Mouse (Mus musculus): ENCODE measurements around the gene 1810049J17Rik.
"Not testable (repeated sequence)": the region's sequence is repeated elsewhere in the genome, so short reads cannot be mapped to it uniquely, and the experiment has no call there.

Gene 1810049J17Rik

GRCm38 (mm10) chr15:12321788-12322621, at the start of gene 1810049J17Rik:
Gene 1810049J17Rik, minus strand, starts transcription at chr15:12321899.
- peak; percentile 58 to 67 for DNase-seq

GRCm38 (mm10) chr15:12371183-12371582, 49.5 kb upstream of the 1810049J17Rik start:
- DNase-seq = peak; percentile 66 to 70

GRCm38 (mm10) chr15:12370096-12370495, 48.4 kb upstream of the 1810049J17Rik start:
- DNase-seq = no peak

GRCm38 (mm10) chr15:12368850-12369249, 47.2 kb upstream of the 1810049J17Rik start:
- no peak for DNase-seq

- DNase-seq = no peak
Measured at GRCm38 (mm10) chr15:12368357-12368756, 46.7 kb upstream of the 1810049J17Rik start.

- no peak for DNase-seq
Measured at GRCm38 (mm10) chr15:12367306-12368080, 45.8 kb upstream of the 1810049J17Rik start.

- not testable (repeated sequence) for DNase-seq
Measured at GRCm38 (mm10) chr15:12366580-12367305, 45.0 kb upstream of the 1810049J17Rik start.

- no peak for DNase-seq
Measured at GRCm38 (mm10) chr15:12366072-12366469, 44.4 kb upstream of the 1810049J17Rik start.

- no peak for DNase-seq
Measured at GRCm38 (mm10) chr15:12365416-12366071, 43.8 kb upstream of the 1810049J17Rik start.

- no peak for DNase-seq
Measured at GRCm38 (mm10) chr15:12364096-12364495, 42.4 kb upstream of the 1810049J17Rik start.

- DNase-seq = no peak
Measured at GRCm38 (mm10) chr15:12362701-12363040, 41.0 kb upstream of the 1810049J17Rik start.

- DNase-seq = no peak
Measured at GRCm38 (mm10) chr15:12362001-12362700, 40.5 kb upstream of the 1810049J17Rik start.

GRCm38 (mm10) chr15:12360519-12361212, 39.0 kb upstream of the 1810049J17Rik start:
- DNase-seq = no peak

- no peak for DNase-seq
Measured at GRCm38 (mm10) chr15:12358384-12358783, 36.7 kb upstream of the 1810049J17Rik start.

GRCm38 (mm10) chr15:12357459-12357858, 35.8 kb upstream of the 1810049J17Rik start:
- DNase-seq = no peak

- no peak for DNase-seq
Measured at GRCm38 (mm10) chr15:12355907-12356306, 34.2 kb upstream of the 1810049J17Rik start.

GRCm38 (mm10) chr15:12355261-12355660, 33.6 kb upstream of the 1810049J17Rik start:
- DNase-seq = no peak

GRCm38 (mm10) chr15:12354281-12354810, 32.6 kb upstream of the 1810049J17Rik start:
- DNase-seq = no peak

GRCm38 (mm10) chr15:12351470-12351869, 29.8 kb upstream of the 1810049J17Rik start:
- DNase-seq = no peak

- DNase-seq = no peak
Measured at GRCm38 (mm10) chr15:12349840-12350239, 28.1 kb upstream of the 1810049J17Rik start.

- DNase-seq = peak in 1 of 2 experiments; percentile 14
Measured at GRCm38 (mm10) chr15:12348950-12349349, 27.3 kb upstream of the 1810049J17Rik start.

Measured in thymus, postnatal 36 days (tissue).